Mouse (Mus musculus): ENCODE results near the gene H2-M11.

Gene H2-M11

DNA sequence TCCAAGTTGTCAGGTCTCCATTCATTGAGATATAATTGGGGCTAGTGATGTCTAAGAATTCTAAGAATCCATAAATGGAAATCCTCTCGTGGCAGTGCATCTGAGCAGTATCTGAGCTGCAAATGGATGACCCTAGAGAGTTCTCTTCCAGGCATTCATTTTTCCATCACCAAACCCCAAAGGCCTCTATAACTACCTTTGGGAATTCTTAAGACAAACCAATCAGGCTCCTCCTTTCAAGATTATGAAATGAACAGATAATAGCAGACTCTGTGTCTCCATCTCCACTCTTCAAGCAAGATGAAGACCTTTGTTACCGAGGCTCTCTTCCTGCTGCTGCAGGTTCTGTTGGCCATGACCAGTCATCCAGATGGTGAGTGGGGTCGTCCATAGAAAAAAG, at the start of gene H2-M11:
Gene H2-M11 (plus strand): TSS at position 301 of the 400 bp plus-strand sequence.
- DNase-seq: no peak

DNA sequence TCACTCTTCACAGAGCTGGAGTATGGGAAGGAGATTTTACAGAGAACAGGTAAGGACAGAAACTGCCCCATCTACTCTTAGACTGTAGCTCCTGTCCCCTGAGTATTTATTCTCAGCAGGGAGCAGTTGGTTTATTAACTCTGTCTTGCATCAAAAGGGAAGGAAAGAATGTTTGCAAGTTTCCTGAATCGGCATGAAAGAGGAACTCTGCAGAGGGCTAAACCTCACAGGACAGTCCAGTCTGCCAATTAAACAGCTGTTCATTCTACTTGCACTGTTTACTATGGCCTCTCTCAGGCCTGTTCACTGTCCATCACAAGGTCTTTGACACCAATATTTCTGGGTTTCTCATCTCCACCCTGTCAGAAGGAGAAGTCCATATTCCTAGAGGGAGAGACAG, 46.4 kb upstream of the H2-M11 start:
- no peak for DNase-seq

DNA sequence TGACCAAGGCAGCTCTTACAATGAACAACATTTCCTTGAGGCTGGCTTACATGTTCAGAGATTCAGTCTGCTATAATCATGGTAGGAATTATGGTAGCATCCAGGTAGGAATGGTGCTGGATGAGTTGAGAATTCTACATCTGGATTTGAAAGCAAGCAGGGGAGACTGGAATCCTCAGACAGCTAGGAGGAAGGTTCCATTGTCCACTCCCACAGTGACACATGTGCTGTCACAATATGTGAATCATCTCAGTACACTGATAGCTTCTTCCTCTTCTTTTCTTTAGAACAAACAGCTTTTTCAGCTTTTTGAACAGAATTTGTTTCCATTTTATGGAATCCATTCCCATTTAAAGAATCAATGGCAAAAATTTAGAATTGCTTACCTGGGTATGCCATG, 43.0 kb upstream of the H2-M11 start:
- no peak for DNase-seq
